Mouse (Mus musculus) CH12.LX (cell line): ENCODE measurements at regions not wholly inside any gene's neighbourhood (a gene's known extent, or its start where the extent isn't known, plus 50 kb on each side); places are given as distances from the start of the nearest gene placed in this dataset.

ENCODE experiments used
- CTCF ChIP-seq, 2 experiments: IDR thresholded peaks in 1 of 2; conservative IDR thresholded peaks in 1 of 2; 2 replicates each; pipeline ENCODE4 v1.5.1; 2011 to 2012; ENCODE audit warnings: low read depth in 2 of 2, low read length in 2 of 2, improper control_type of control experiment in 1 of 2, inconsistent platforms in 1 of 2, mild to moderate bottlenecking in 1 of 2, moderate library complexity in 1 of 2
- HCFC1 ChIP-seq: IDR thresholded peaks from 2 replicates; pipeline ENCODE4 v1.6.1; 2012; ENCODE audit warnings: low read depth, mild to moderate bottlenecking, inconsistent platforms, low read length, improper control_type of control experiment
- POLR2A ChIP-seq: IDR thresholded peaks from 2 replicates; pipeline ENCODE4 v1.6.1; 2011; ENCODE audit warnings: low read depth, mild to moderate bottlenecking, improper control_type of control experiment, low read length
- USF1 ChIP-seq: IDR thresholded peaks from 2 replicates; pipeline ENCODE4 v1.6.1; 2014; ENCODE audit warnings: low read depth, mild to moderate bottlenecking, inconsistent platforms, low read length, improper control_type of control experiment
- ZKSCAN1 ChIP-seq: IDR thresholded peaks from 2 replicates; pipeline ENCODE4 v1.6.1; 2012; ENCODE audit warnings: low read depth, inconsistent platforms, low read length, improper control_type of control experiment, borderline replicate concordance

DNA sequence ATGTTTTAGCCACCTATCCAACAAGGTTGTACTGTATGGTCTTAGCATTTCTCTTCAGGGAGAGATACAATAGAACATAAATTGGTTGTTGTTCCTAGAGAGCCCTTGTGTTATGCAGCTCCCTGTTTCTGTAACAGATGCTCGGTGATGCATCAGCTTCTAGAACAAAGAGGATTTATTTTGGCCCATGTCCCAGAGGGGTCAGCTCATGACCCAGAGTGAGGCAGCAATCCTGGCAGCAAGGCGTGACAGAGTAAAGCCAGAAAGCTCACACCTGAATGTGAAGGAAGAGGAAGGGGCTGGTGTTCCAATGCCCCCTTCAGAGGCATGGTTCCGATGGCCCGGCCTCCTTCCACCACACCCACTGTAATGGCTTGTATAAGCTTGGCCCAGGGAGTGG lies 88.8 kb downstream of the Ets2 start:
- TF ChIP-seq CTCF (conservative IDR thresholded peaks at IDR 0.05 in 1 of 2, IDR thresholded peaks at IDR 0.05 in 1 of 2; ENCODE audit: low read depth in 2 of 2, low read length in 2 of 2), result no peak
- no peak for TF ChIP-seq USF1
- no peak for TF ChIP-seq ZKSCAN1
- TF ChIP-seq POLR2A, result no peak
- no peak for TF ChIP-seq HCFC1
